Mouse (Mus musculus): ENCODE results near the gene Haus4. TPM values are rescaled to one million over a fixed set of nuclear protein-coding genes. Genes with fewer than 3 reads are reported as not detected.
A peak's percentile ranks its signal among the peaks of the same experiment; 100 is the strongest.

The Haus4 gene
- polyA plus RNA-seq, 1 experiment from 2014 or later, result 60.9 TPM

- WGBS, result 68% methylated on average over 18 of the region's 18 CpGs
- Histone ChIP-seq H3K4me3 (ENCODE audit: low read length) (no peak overlapping the region), H3K4me2 (replicated peaks; ENCODE audit: low read depth, low read length) (no peak overlapping the region; the same call in 1 of the 2 replicates), H3K27me3 (ENCODE audit: control insufficient read depth, insufficient read depth, low read length) (no peaks in the 10 kb centered on the region), H3K9ac (ENCODE audit: low read depth, low read length) (no peak overlapping the region), H3K36me3 (ENCODE audit: control insufficient read depth, insufficient read depth, low read length) (no peaks in the 10 kb centered on the region), H3K4me1 (ENCODE audit: control insufficient read depth, insufficient read depth, low read length) (no peaks in the 10 kb centered on the region), H3K27ac (ENCODE audit: low read depth, low read length) (no peak overlapping the region), H3K9me3 (ENCODE audit: control insufficient read depth, low read length) (no peaks in the 10 kb centered on the region)
- peak; percentile 74 for ATAC-seq (ENCODE audit: low FRiP score, low TSS enrichment)
Observed at GRCm38 (mm10) chr14:54492345-54493131, 61.9 kb downstream of the Haus4 start.

Other genes with a start within 250 kb of the Haus4 start
- 63.1 and 69.7 TPM in 2 replicates for gene Oxa1l, start 193.8 kb downstream of the Haus4 start, polyA plus RNA-seq (2014; fragmentation: Nextera tagmentation; extraction: Ambion mirVana)
- gene Slc7a7, start 136.8 kb downstream of the Haus4 start, polyA plus RNA-seq (2014; fragmentation: Nextera tagmentation; extraction: Ambion mirVana), result 6.9 and 9.6 TPM in 2 replicates
- 269 and 360 TPM in 2 replicates for gene Mrpl52, start 127.7 kb downstream of the Haus4 start, polyA plus RNA-seq (2014; fragmentation: Nextera tagmentation; extraction: Ambion mirVana)
- gene Mmp14, start 123.0 kb downstream of the Haus4 start, polyA plus RNA-seq (2014; fragmentation: Nextera tagmentation; extraction: Ambion mirVana), result 101 and 167 TPM in 2 replicates
- 32.0 and 47.0 TPM in 2 replicates for gene Lrp10, start 90.5 kb downstream of the Haus4 start, polyA plus RNA-seq (2014; fragmentation: Nextera tagmentation; extraction: Ambion mirVana)
- 6.1 and 6.9 TPM in 2 replicates for gene Rem2, start 78.5 kb downstream of the Haus4 start, polyA plus RNA-seq (2014; fragmentation: Nextera tagmentation; extraction: Ambion mirVana)
- gene Prmt5, start 37.1 kb downstream of the Haus4 start, polyA plus RNA-seq (2014; fragmentation: Nextera tagmentation; extraction: Ambion mirVana), result 87.5 and 108 TPM in 2 replicates
- gene Ajuba, start 22.9 kb upstream of the Haus4 start, polyA plus RNA-seq (2014; fragmentation: Nextera tagmentation; extraction: Ambion mirVana), result 17.4 and 32.2 TPM in 2 replicates
- 5.7 and 7.7 TPM in 2 replicates for gene 4931414P19Rik, start 51.4 kb upstream of the Haus4 start, polyA plus RNA-seq (2014; fragmentation: Nextera tagmentation; extraction: Ambion mirVana)
- gene Psmb5, start 63.4 kb upstream of the Haus4 start, polyA plus RNA-seq (2014; fragmentation: Nextera tagmentation; extraction: Ambion mirVana), result 420 and 456 TPM in 2 replicates
- not detected in 2 replicates for gene Psmb11, start 66.8 kb upstream of the Haus4 start, polyA plus RNA-seq (2014; fragmentation: Nextera tagmentation; extraction: Ambion mirVana)
- not detected in 2 replicates for gene Gm17606, start 86.3 kb upstream of the Haus4 start, polyA plus RNA-seq (2014; fragmentation: Nextera tagmentation; extraction: Ambion mirVana)
- gene Cdh24, start 86.7 kb upstream of the Haus4 start, polyA plus RNA-seq (2014; fragmentation: Nextera tagmentation; extraction: Ambion mirVana), result 5.0 and 5.7 TPM in 2 replicates
- gene 1700123O20Rik, start 131.6 kb upstream of the Haus4 start, polyA plus RNA-seq (2014; fragmentation: Nextera tagmentation; extraction: Ambion mirVana), result 89.8 and 110 TPM in 2 replicates
- gene Acin1, start 132.3 kb upstream of the Haus4 start, polyA plus RNA-seq (2014; fragmentation: Nextera tagmentation; extraction: Ambion mirVana), result 161 and 169 TPM in 2 replicates
- 0.08 and 0.16 TPM in 2 replicates for gene Gm29776, start 144.2 kb upstream of the Haus4 start, polyA plus RNA-seq (2014; fragmentation: Nextera tagmentation; extraction: Ambion mirVana)
- gene Cebpe, start 157.6 kb upstream of the Haus4 start, polyA plus RNA-seq (2014; fragmentation: Nextera tagmentation; extraction: Ambion mirVana), result not detected in 2 replicates
- gene Slc7a8, start 227.3 kb upstream of the Haus4 start, polyA plus RNA-seq (2014; fragmentation: Nextera tagmentation; extraction: Ambion mirVana), result 5.8 and 12.1 TPM in 2 replicates

Measured in kidney, embryonic 14.5 days (tissue).